Mouse (Mus musculus): ENCODE measurements around the gene Gm11037.

DNA sequence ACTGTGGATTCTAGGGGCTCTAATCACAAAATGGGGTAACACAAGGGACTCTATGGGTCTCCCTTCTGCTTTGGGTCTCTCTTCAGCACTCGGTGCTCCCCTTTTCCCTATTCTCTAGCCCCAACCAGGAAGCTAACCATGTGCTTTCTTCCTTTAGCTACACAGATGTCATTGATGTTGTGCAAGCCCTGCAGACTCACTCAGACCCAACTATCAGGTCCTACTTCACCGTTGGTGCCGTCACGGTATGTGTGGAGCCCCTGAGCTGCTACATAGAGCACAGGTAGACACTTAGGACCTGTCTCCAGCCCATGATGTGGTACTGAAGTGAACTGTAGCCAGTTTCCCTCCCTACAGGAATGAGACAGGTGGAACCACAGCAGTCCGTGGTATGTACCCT, 27.3 kb upstream of the Gm11037 start:
- TF ChIP-seq CTCF (IDR thresholded peaks at IDR 0.05; ENCODE audit: low read depth) (no peak), EP300 (optimal IDR thresholded peaks at IDR 0.05) (no peak)
